Mouse (Mus musculus) neural tube, embryonic 10.5 days (tissue): ENCODE data around the gene Cryab.

Experiments used
- DNase-seq: peaks from one replicate; pipeline ENCODE4 v3.0.0-alpha.2; 2017; ENCODE audit warnings: low spot score; ENCODE audit errors: extremely low spot score

Cryab gene

GRCm38 (mm10) chr9:50796776-50797175 is 45.7 kb downstream of the Cryab start:
- DNase-seq, result no peak

- DNase-seq, result no peak
These were observed 46.5 kb downstream of the Cryab start for GRCm38 (mm10) chr9:50797641-50798040.

DNA sequence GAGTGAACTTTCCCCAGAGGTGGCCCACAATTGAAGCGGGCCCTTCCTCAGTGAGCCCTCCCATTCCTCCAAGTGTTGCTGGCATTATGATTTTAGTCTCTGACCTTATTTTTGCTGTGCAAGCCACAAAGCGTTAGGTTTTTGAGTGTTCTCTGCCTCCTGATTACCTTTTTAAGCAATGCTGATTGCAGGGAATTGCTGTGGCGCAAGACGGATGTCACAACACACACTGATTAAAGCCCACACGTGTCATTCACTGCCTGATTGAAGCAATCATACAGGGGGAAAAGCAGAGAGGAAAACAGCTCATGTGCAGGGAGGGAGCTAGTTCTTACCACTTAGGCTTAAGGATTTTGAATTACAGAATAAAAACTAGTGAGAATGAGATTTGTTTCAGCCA is 47.2 kb downstream of the Cryab start:
- DNase-seq, result no peak

DNA sequence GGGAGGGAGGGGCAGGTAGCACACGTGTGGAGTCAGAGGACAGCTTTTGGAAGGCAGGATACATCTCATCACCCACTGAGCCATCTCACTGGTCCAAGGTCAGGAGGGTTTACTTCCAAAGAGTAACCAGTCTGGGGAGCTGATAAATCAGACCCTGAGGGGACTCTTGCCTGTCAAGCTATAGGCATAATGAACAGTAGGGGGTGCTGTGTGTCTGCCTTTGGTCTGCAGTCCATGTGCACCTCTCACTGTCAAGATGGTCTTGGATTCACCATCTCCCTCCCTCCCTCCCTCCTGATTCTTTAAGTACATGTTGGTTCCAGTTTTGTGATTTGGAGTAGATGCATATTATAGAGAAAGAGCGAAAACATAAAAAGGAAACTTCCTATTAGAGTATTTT is 49.9 kb downstream of the Cryab start:
- DNase-seq, result no peak

DNA sequence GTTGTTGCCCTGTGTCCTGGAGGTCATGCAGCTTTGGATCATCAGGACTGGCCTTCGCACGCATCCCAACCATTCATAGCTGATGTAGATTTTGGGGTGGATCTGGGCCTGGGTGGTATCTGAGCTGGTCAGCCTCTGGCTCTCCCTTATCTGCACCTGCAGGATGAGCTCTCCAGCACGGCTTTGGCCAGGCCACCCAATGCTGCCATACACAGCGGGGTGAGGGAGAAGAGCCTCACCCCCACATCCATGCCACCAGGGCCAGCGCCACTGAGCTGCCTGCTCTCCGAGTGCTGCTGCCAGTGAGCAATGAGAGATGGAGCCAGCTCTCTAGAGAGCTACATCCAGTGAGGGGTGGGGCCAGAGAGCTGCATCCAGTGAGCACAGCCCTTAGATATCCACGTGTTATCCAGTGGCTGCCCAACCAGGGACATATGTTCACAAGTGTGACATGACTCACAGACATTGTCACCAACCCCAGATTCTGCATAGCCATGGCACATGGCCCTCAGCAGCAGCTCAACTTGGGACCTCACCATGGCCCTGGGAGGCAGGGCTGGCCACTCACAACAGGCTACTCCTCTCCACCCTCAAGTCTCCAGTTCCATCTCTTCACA is 52.0 kb downstream of the Cryab start:
- no peak for DNase-seq
